Mouse (Mus musculus): ENCODE measurements around the gene Dpy30. TPM values are rescaled to one million over a fixed set of nuclear protein-coding genes. Genes with fewer than 3 reads are reported as not detected.

Gene Dpy30
- total and polyA plus RNA-seq, 2 experiments from 2014 or later: 96.7 to 209 TPM

DNA sequence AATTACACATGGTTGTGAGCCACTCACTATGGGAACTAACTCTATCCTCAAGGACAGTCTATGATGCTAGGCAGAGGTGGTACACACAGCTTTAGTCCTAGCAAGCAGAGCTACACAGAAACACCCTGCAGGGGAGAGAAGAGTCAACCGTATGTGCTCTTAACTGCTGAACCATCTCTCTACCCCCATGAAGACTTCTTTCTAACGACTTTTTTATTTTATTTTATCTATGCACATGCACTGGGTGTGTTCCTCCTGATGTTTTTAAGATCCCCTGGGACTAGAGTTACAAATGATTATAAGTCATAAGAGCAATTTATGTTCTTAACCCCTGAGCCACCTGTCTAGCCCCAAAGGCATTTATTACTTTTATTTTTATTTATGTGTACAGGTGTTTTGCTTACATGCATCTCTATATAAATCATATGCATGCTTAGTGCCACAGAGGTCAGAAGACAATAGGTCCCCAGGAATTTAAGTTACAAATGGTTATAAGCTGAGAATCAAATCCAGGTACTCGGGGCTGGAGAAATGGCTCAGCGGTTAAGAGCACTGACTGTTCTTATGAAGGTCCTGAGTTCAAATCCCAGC, 37.5 kb downstream of the Dpy30 start:
- no peak overlapping the region for H3K4me3 ChIP-seq (ENCODE audit: low read depth, low read length)
- H3K4me2 ChIP-seq (ENCODE audit: low read depth, low read length): no peak overlapping the region
- H3K27ac ChIP-seq (ENCODE audit: low read depth): no peak overlapping the region
- DNase-seq (ENCODE audit: low spot score): no peak
- H3K9me3 ChIP-seq (replicated peaks; ENCODE audit: control insufficient read depth, low read length): no peaks in the 10 kb centered on the region
- H3K9ac ChIP-seq (replicated peaks; ENCODE audit: low read depth, low read length): no peak overlapping the region
- WGBS: 67% methylated on average over 4 of the region's 4 CpGs
- ATAC-seq (ENCODE audit: insufficient read depth, low read depth): no peak
- no peaks in the 10 kb centered on the region for H3K36me3 ChIP-seq (replicated peaks; ENCODE audit: control insufficient read depth, insufficient read depth, low read length)
- no peaks in the 10 kb centered on the region for H3K27me3 ChIP-seq (ENCODE audit: control insufficient read depth, insufficient read depth, low read length)
- peaks cover 3% of the 10 kb centered on the region; the same call in 1 of the 2 replicates for H3K4me1 ChIP-seq (ENCODE audit: control insufficient read depth, insufficient read depth)
- no peak for TF ChIP-seq CTCF (IDR thresholded peaks at IDR 0.05; ENCODE audit: low read depth)
- no peak for TF ChIP-seq EP300 (IDR thresholded peaks at IDR 0.05; ENCODE audit: low read depth)

DNA sequence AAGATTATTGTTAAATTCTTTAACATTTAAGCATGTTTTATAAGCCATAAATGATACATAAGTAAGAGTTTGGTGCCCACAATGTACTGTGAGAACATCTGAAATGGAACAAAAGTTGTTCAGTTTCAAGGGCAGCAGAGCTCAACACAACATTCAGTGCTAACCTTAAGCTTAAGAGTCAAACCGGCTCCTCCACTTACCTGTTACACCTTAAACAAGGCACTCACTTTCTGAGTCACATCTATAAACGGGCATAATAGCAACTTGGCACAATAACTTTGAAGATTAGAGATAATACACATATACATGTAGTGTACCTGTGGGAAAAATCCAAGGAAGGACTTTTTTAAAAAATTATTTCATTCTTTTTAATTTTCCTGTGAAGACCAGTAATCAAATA, 38.0 kb downstream of the Dpy30 start:
- H3K9ac ChIP-seq (replicated peaks; ENCODE audit: low read depth, low read length): no peak overlapping the region
- WGBS: 69% methylated on average over 2 of the region's 2 CpGs
- no peak for TF ChIP-seq CTCF (IDR thresholded peaks at IDR 0.05; ENCODE audit: low read depth)
- no peak for TF ChIP-seq EP300 (IDR thresholded peaks at IDR 0.05; ENCODE audit: low read depth)
- no peaks in the 10 kb centered on the region for H3K36me3 ChIP-seq (replicated peaks; ENCODE audit: control insufficient read depth, insufficient read depth, low read length)
- no peak overlapping the region for H3K27ac ChIP-seq (ENCODE audit: low read depth)
- no peaks in the 10 kb centered on the region for H3K27me3 ChIP-seq (ENCODE audit: control insufficient read depth, insufficient read depth, low read length)
- no peak for ATAC-seq (ENCODE audit: insufficient read depth, low read depth)
- no peak for DNase-seq (ENCODE audit: low spot score)
- no peak overlapping the region for H3K4me3 ChIP-seq (ENCODE audit: low read depth, low read length)
- H3K4me2 ChIP-seq (ENCODE audit: low read depth, low read length): no peak overlapping the region
- peaks cover 3% of the 10 kb centered on the region; the same call in 1 of the 2 replicates for H3K4me1 ChIP-seq (ENCODE audit: control insufficient read depth, insufficient read depth)
- no peaks in the 10 kb centered on the region for H3K9me3 ChIP-seq (replicated peaks; ENCODE audit: control insufficient read depth, low read length)

DNA sequence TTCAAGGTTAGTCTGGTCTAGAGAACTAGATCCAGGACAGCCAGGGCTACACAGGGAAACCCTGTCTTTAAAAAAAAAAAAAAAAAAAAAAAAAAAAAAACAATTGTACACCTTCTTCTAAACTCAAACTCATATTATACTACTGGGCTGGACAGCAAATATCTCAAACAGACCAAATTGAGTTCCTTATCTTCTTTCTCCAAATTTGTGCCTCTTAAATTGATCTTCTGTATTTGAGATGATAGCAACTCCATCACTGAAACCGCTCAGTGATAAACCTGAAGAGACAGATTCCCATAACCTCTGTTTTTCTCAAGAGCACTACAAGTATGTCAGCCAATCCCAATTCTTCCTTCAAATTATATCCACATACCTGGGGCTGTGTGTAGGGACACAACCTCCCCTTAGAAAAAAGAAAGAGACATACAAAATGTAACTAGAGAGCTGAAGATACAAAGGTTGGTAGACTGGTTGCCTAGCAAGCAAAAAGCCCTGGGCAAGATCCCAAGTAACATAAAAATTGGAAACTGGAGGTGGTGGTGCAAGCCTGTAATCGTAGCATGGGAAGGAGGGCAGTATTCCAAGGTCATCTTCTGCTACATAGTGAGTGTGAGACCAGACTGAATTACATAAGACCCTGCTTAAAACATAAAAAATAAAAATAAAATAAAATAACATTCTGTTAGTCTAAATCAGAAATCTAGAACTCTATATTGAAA, 39.2 kb downstream of the Dpy30 start:
- TF ChIP-seq EP300 (IDR thresholded peaks at IDR 0.05; ENCODE audit: low read depth) (no peak), CTCF (IDR thresholded peaks at IDR 0.05; ENCODE audit: low read depth) (no peak)
- H3K4me1 ChIP-seq (ENCODE audit: control insufficient read depth, insufficient read depth): peaks cover 3% of the 10 kb centered on the region
- no peak overlapping the region for H3K4me2 ChIP-seq (ENCODE audit: low read depth, low read length)
- no peaks in the 10 kb centered on the region for H3K36me3 ChIP-seq (replicated peaks; ENCODE audit: control insufficient read depth, insufficient read depth, low read length)
- WGBS: 53% methylated on average over 2 of the region's 2 CpGs
- no peak overlapping the region for H3K27ac ChIP-seq (ENCODE audit: low read depth)
- no peaks in the 10 kb centered on the region for H3K27me3 ChIP-seq (ENCODE audit: control insufficient read depth, insufficient read depth, low read length)
- H3K4me3 ChIP-seq (ENCODE audit: low read depth, low read length): no peak overlapping the region
- no peak for ATAC-seq (ENCODE audit: insufficient read depth, low read depth)
- no peak for DNase-seq (ENCODE audit: low spot score)
- no peaks in the 10 kb centered on the region for H3K9me3 ChIP-seq (replicated peaks; ENCODE audit: control insufficient read depth, low read length)
- no peak overlapping the region for H3K9ac ChIP-seq (replicated peaks; ENCODE audit: low read depth, low read length)

- 89% methylated on average over 3 of the region's 3 CpGs for WGBS
- TF ChIP-seq EP300 (IDR thresholded peaks at IDR 0.05; ENCODE audit: low read depth) (no peak), CTCF (IDR thresholded peaks at IDR 0.05; ENCODE audit: low read depth) (no peak)
- Histone ChIP-seq H3K27ac (ENCODE audit: low read depth) (no peak overlapping the region), H3K36me3 (replicated peaks; ENCODE audit: control insufficient read depth, insufficient read depth, low read length) (no peaks in the 10 kb centered on the region), H3K4me1 (ENCODE audit: control insufficient read depth, insufficient read depth) (peaks cover 3% of the 10 kb centered on the region; the same call in 1 of the 2 replicates), H3K4me3 (ENCODE audit: low read depth, low read length) (no peak overlapping the region), H3K9me3 (replicated peaks; ENCODE audit: control insufficient read depth, low read length) (no peaks in the 10 kb centered on the region), H3K27me3 (ENCODE audit: control insufficient read depth, insufficient read depth, low read length) (no peaks in the 10 kb centered on the region), H3K9ac (replicated peaks; ENCODE audit: low read depth, low read length) (no peak overlapping the region), H3K4me2 (ENCODE audit: low read depth, low read length) (no peak overlapping the region)
- no peak for DNase-seq (ENCODE audit: low spot score)
- no peak for ATAC-seq (ENCODE audit: insufficient read depth, low read depth)
These were observed 41.7 kb downstream of the Dpy30 start for GRCm38 (mm10) chr17:74282024-74282423.

DNA sequence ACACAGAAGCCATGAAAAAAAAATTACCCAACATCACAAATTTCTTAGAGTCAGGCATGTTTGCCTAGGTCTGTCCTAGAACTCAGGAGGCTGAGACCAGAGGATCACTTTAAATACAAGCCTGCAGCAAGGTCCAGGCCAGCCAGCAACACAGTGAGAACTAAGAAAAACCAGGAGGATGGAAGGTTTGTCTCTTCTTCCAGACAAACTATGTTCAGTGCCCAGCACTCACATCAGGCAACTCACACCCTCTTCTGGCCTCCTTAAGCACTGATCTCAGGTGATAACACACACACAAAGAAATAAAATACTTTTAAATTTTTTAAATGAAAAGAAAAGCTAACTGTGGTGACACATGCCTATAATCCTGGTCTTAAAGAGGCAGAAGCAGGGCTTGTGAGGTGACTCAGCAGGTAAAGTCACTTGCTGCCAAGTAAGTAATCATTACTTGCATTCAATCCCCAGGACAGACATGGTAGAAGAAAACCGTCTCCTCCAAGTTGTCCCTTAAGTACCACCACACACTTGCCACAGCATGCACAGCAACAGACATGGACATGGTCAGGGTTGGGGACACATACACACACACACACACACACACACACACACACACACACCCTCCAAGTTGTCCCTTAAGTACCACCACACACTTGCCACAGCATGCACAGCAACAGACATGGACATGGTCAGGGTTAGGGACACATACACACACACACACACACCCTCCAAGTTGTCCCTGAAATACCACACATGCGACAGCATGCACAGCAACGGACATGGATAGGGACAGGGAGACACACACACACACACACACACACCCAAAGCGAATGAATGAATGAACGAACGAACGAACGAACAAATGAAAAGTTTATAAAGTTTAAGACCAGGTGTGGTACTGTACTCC, 44.5 kb downstream of the Dpy30 start:
- Histone ChIP-seq H3K27me3 (ENCODE audit: control insufficient read depth, insufficient read depth, low read length) (no peaks in the 10 kb centered on the region), H3K4me1 (ENCODE audit: control insufficient read depth, insufficient read depth) (peaks cover 3% of the 10 kb centered on the region; the same call in 1 of the 2 replicates), H3K9me3 (replicated peaks; ENCODE audit: control insufficient read depth, low read length) (no peaks in the 10 kb centered on the region), H3K9ac (replicated peaks; ENCODE audit: low read depth, low read length) (no peak overlapping the region), H3K36me3 (replicated peaks; ENCODE audit: control insufficient read depth, insufficient read depth, low read length) (no peaks in the 10 kb centered on the region), H3K4me3 (ENCODE audit: low read depth, low read length) (no peak overlapping the region), H3K4me2 (ENCODE audit: low read depth, low read length) (no peak overlapping the region), H3K27ac (ENCODE audit: low read depth) (no peak overlapping the region)
- ATAC-seq (ENCODE audit: insufficient read depth, low read depth): no peak
- TF ChIP-seq EP300 (IDR thresholded peaks at IDR 0.05; ENCODE audit: low read depth) (no peak), CTCF (IDR thresholded peaks at IDR 0.05; ENCODE audit: low read depth) (no peak)
- DNase-seq (ENCODE audit: low spot score): no peak
- WGBS: 84% methylated on average over 8 of the region's 8 CpGs
